Mouse (Mus musculus): ENCODE results near the gene Psmb1. TPM values are rescaled to one million over a fixed set of nuclear protein-coding genes. Genes with fewer than 3 reads are reported as not detected.
A peak's percentile ranks its signal among the peaks of the same experiment; 100 is the strongest.
"Not testable (repeated sequence)": the region's sequence is repeated elsewhere in the genome, so short reads cannot be mapped to it uniquely, and the experiment has no call there.

Gene Psmb1
- 263 and 267 TPM in 2 replicates for polyA plus RNA-seq (2015; fragmentation: Nextera tagmentation; extraction: Ambion mirVana)

DNA sequence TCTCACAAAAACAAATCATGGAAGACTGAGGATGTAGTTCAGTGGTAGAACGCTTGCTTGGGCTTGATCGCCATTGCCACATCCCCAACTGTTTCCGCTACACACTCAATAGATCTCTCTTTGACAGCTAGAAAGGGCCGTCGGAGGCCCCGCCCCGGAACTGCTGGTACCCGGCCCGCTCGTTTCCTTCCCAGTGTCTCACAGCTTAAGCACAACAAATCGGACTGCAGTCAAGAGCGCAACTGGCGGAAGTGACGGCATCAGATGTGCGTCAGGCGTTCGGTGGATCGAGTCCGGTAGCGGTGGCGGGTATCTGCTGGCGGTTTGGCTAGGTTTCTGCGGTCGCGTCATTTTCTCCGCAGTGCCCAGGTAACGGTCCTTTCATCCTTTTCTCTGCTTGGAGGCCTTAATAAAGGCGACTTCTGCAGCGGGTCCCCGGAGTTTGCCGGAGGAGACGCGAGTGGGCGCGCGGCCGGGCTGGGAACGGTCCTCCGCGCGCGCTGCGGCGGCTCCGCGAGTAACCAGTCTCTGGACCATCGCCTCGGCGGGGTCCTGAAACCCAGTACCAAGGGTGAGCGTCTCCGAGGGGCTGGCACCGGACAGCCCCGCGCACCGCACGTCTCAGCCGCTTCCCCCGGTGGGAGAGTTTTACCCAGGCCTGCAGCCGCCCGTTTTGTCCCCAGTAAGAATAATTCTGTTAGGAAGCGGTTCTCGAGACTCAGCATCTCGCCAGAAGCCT lies at the start of gene Psmb1, which contains the start of gene Tbp:
Gene Psmb1, minus strand, starts transcription at position 96 of the 739 bp plus-strand sequence.
Gene Tbp, plus strand, starts transcription at position 233 of the 739 bp plus-strand sequence.
- Histone ChIP-seq H3K4me1 (peaks cover 29% of the 10 kb centered on the region), H3K27ac (peak within 1 kb of the TSS; percentile 95), H3K4me2 (peak within 1 kb of the TSS; percentile 82), H3K9me3 (no peaks in the 10 kb centered on the region), H3K27me3 (no peaks in the 10 kb centered on the region), H3K36me3 (peaks cover 24% of the 10 kb centered on the region), H3K9ac (peak within 1 kb of the TSS; percentile 94), H3K4me3 (peak within 1 kb of the TSS; percentile 84)
- WGBS, result under 1% methylated on average over 63 of the region's 63 CpGs
- ATAC-seq (ENCODE audit: insufficient number of reproducible peaks, insufficient read depth, low FRiP score, low TSS enrichment, low read depth), result peak; percentile 91

DNA sequence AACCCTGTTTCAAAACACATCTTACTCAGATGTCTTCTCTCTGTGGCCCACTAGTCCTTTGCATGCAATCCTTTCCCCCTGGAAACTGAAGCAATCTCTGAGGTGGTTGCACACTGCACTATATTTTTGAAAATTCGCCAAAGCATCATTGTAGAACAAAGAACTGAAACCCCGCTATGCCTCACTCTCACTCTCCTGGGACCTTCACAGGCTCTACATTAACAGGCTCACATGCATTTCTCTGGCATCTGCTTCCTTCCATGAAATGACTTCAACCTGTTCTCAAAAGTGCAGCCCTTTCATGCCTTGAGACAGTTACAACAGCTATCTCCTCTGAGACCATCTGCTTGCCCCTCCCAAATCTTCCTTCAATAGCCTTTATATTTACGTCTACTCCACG lies 46.9 kb upstream of the Psmb1 start:
- 57% methylated on average over 4 of the region's 4 CpGs for WGBS
- Histone ChIP-seq H3K9ac (no peak overlapping the region), H3K27ac (no peak overlapping the region), H3K4me1 (no peaks in the 10 kb centered on the region), H3K36me3 (no peaks in the 10 kb centered on the region), H3K9me3 (peaks cover 5% of the 10 kb centered on the region; the same call in 1 of the 2 replicates), H3K4me2 (no peak overlapping the region), H3K27me3 (no peaks in the 10 kb centered on the region), H3K4me3 (no peak overlapping the region)
- ATAC-seq (ENCODE audit: insufficient number of reproducible peaks, insufficient read depth, low FRiP score, low TSS enrichment, low read depth), result no peak

DNA sequence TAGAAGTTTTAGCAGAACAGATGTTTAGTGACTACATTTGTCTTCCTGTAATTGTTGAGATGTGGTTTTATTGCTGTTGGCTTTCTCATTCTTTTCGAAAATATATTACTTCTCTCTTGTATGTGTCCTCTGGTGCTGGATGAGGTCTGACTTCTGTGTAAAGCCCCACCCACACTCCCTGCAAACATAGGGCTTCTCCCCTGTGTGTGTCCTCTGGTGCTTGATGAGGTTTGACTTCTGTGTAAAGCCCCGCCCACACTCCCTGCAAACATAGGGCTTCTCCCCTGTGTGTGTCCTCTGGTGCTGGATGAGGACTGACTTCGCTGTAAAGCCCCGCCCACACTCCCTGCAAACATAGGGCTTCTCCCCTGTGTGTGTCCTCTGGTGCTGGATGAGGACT lies 44.3 kb upstream of the Psmb1 start:
- 61% methylated on average over 4 of the region's 4 CpGs for WGBS
- H3K4me3 ChIP-seq, H3K27me3 ChIP-seq: not testable (repeated sequence)

DNA sequence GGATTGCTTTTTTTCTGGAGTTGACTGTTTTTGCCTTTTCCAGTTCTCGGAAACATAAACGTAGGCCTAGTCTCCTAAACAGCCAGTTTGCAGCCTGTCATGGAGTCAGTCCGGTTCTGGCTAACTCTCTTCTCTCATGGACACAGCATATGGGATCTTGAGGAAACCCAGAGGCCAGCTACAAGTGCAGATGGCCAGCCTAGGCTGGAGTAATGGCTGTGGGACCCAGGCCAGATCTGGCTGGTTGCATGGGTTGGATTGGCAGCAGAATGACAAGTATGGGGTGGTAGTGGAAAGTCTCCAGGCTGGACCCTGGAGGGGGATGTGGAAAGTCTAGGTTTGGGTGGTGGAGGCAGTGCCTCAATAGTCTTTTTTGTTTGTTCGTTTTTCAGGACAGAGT lies 40.8 kb upstream of the Psmb1 start:
- no peak overlapping the region for H3K27ac ChIP-seq
- no peak for ATAC-seq (ENCODE audit: insufficient number of reproducible peaks, insufficient read depth, low FRiP score, low TSS enrichment, low read depth)
- WGBS, result 70% methylated on average over 4 of the region's 4 CpGs

More for the DNA sequence above, 44.3 kb upstream of the Psmb1 start:
- H3K36me3 ChIP-seq; H3K9me3 ChIP-seq; H3K4me1 ChIP-seq; ATAC-seq (ENCODE audit: insufficient number of reproducible peaks, insufficient read depth, low FRiP score, low TSS enrichment, low read depth); H3K27ac ChIP-seq; H3K4me2 ChIP-seq; H3K9ac ChIP-seq: not testable (repeated sequence)

DNA sequence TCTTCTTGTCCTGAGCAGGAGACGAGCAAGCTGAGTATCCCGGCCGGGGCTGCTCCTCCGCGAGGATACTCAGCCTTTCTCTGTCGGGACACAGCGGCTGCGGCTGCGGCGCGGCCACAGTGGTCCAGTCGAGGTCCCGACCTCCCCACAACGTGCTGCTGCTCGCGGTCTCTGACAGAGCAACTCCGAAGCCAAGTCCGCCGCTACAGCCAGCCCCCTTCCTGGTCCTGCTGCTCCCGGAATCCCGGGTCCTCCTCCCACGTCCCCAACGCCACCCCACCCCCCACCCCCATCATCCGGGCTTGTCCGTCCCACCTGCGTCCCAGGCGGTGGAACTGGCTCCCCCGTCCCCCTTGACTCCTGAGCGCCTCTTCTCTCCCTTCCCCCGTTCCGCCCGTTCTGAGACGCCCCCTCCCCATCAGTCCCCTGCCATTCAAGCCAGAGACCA lies 36.9 kb upstream of the Psmb1 start:
- Histone ChIP-seq H3K9ac (peak overlapping the region; percentile 72), H3K4me1 (no peaks in the 10 kb centered on the region), H3K4me2 (peak overlapping the region; percentile 93), H3K27me3 (peaks cover 28% of the 10 kb centered on the region), H3K27ac (no peak overlapping the region), H3K4me3 (peak overlapping the region; percentile 52), H3K9me3 (peaks cover 7% of the 10 kb centered on the region; the same call in 1 of the 2 replicates), H3K36me3 (no peaks in the 10 kb centered on the region)
- WGBS, result under 1% methylated on average over 33 of the region's 33 CpGs
- no peak for ATAC-seq (ENCODE audit: insufficient number of reproducible peaks, insufficient read depth, low FRiP score, low TSS enrichment, low read depth)

More for the DNA sequence above, 40.8 kb upstream of the Psmb1 start:
- Histone ChIP-seq H3K27me3 (peaks cover 24% of the 10 kb centered on the region), H3K9ac (no peak overlapping the region), H3K9me3 (peaks cover 5% of the 10 kb centered on the region; the same call in 1 of the 2 replicates), H3K36me3 (no peaks in the 10 kb centered on the region), H3K4me2 (no peak overlapping the region), H3K4me3 (no peak overlapping the region), H3K4me1 (no peaks in the 10 kb centered on the region)

DNA sequence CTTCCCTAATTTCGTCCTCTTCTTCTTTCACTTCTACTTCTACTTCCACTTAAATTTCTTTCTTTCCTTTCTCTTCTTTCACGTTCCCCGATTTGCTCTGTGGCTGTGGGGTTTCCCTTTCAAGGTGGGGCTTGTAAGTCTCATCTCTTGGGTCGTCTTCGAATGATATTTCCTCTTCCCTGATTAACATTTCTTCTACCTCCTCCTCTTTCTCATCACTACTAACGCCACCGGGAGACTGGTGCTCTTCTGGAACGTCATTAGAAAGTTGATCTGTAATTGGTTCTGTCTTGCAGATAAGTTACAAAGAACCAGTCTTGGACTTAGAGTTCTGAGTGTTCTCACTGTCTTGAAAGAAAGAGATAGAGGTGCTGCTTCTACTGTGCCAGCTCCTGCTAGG lies 36.4 kb upstream of the Psmb1 start:
- 18% methylated on average over 8 of the region's 8 CpGs for WGBS
- no peaks in the 10 kb centered on the region for H3K4me1 ChIP-seq
- H3K9me3 ChIP-seq, result peaks cover 7% of the 10 kb centered on the region; the same call in 1 of the 2 replicates
- H3K4me3 ChIP-seq, result peak overlapping the region; percentile 52
- peak overlapping the region; percentile 72; the same call in 1 of the 2 replicates for H3K9ac ChIP-seq
- H3K36me3 ChIP-seq, result no peaks in the 10 kb centered on the region
- no peak for ATAC-seq (ENCODE audit: insufficient number of reproducible peaks, insufficient read depth, low FRiP score, low TSS enrichment, low read depth)
- no peak overlapping the region for H3K27ac ChIP-seq
- peaks cover 28% of the 10 kb centered on the region for H3K27me3 ChIP-seq
- peak overlapping the region; percentile 93 for H3K4me2 ChIP-seq

DNA sequence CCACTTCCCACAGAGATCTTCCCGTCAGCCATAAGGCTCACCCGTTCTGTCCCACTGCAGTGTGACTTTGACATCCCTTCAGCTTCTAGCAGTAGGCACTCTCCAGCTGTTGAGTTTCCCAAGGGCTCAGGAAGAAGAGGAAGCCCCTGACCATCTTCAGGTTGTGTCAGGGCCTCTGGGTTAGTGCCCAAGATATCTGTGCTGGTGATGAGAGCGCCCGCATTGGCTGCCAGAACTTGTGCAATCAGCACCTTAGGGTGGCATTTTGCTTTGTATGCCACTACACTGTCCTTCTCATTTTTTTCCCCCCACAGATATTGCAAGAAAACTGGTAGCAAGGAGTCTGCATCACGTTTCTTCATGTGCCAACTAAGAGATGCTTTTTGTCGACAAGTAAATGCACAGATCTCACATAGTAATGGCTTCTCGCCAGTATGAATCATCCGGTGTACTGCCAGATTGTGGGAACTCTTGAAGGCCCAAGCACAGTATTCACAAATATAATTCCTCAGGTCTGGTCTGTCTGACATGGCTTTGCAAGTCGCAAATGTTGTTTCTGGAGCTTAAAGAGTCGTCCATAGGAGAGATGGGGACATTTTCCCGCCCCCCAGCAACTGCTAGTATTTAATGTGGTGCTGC lies 35.7 kb upstream of the Psmb1 start:
- Histone ChIP-seq H3K4me1 (no peaks in the 10 kb centered on the region), H3K9me3 (peaks cover 7% of the 10 kb centered on the region; the same call in 1 of the 2 replicates), H3K4me3 (no peak overlapping the region), H3K27ac (no peak overlapping the region), H3K27me3 (peaks cover 27% of the 10 kb centered on the region), H3K36me3 (no peaks in the 10 kb centered on the region), H3K9ac (no peak overlapping the region), H3K4me2 (peak overlapping the region; percentile 93; the same call in 1 of the 2 replicates)
- ATAC-seq (ENCODE audit: insufficient number of reproducible peaks, insufficient read depth, low FRiP score, low TSS enrichment, low read depth), result no peak
- 70% methylated on average over 11 of the region's 11 CpGs for WGBS

DNA sequence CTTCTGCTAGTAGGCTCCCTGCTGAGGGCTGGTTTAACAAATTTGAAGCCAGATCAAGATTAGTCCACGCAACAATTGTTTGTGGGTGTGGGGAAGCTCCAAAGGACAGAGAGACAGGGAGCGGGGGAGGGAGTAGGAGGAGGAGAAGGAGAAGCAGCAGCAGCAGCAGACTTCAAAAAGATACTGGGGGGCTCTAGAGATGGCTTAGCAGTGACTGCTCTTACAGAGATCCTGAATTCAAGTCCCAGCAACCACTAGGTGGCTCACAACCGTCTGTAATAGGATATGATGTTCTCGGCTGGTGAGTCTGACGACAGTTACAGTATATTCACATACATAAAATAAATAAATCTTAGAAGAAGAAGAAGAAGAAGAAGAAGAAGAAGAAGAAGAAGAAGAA lies 30.6 kb upstream of the Psmb1 start:
- Histone ChIP-seq H3K9ac (no peak overlapping the region), H3K4me1 (peaks cover 10% of the 10 kb centered on the region), H3K27ac (no peak overlapping the region), H3K9me3 (peaks cover 7% of the 10 kb centered on the region; the same call in 1 of the 2 replicates), H3K4me3 (no peak overlapping the region), H3K36me3 (peaks cover 5% of the 10 kb centered on the region; the same call in 1 of the 2 replicates), H3K4me2 (no peak overlapping the region), H3K27me3 (peaks cover 3% of the 10 kb centered on the region)
- no peak for ATAC-seq (ENCODE audit: insufficient number of reproducible peaks, insufficient read depth, low FRiP score, low TSS enrichment, low read depth)
- WGBS, result 8% methylated on average over 5 of the region's 5 CpGs

DNA sequence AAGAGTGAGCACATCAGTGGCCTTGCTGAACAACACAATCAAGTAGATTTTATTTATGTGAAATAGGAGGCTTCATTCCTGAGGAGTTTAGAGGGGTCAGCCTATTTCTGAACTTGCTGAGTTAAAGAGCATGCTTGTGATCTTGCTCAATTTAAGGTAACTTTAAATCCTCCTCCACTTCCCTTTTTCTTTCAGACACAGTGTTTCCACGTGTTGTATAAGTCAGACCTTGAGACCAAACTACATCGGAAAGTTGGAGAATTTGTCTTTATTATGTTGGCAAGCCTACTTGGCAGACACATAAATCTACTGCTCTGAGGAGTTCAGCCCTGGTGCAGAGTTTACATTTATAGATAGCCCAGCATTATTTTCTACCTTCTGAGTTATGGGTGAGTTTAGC lies 29.3 kb upstream of the Psmb1 start:
- Histone ChIP-seq H3K4me2 (no peak overlapping the region), H3K4me1 (peaks cover 10% of the 10 kb centered on the region), H3K9ac (no peak overlapping the region), H3K36me3 (peaks cover 17% of the 10 kb centered on the region), H3K27me3 (no peaks in the 10 kb centered on the region), H3K4me3 (no peak overlapping the region), H3K9me3 (peaks cover 7% of the 10 kb centered on the region; the same call in 1 of the 2 replicates), H3K27ac (no peak overlapping the region)
- no peak for ATAC-seq (ENCODE audit: insufficient number of reproducible peaks, insufficient read depth, low FRiP score, low TSS enrichment, low read depth)
- WGBS, result 85% methylated on average over 2 of the region's 2 CpGs

DNA sequence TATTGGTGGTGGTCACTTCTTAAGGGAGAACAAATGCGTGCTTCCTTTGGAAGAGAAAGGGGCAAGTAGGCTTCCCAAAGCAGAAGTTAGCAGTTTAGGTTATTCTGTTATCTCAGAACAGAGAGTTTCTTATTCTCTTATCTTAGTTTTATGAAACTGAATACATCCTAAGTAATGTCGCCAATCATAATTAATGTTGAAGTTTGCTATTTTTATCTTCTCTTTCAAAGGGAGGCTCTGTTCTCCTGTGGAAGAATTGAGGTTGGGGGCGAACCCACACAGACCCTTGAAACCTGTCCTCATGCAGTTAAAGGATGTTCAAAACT lies 28.2 kb upstream of the Psmb1 start:
- peak overlapping the region; percentile 79 for H3K9ac ChIP-seq
- peaks cover 10% of the 10 kb centered on the region for H3K4me1 ChIP-seq
- no peak for ATAC-seq (ENCODE audit: insufficient number of reproducible peaks, insufficient read depth, low FRiP score, low TSS enrichment, low read depth)
- peak overlapping the region; percentile 82; the same call in 1 of the 2 replicates for H3K27ac ChIP-seq
- H3K27me3 ChIP-seq, result no peaks in the 10 kb centered on the region
- H3K9me3 ChIP-seq, result no peaks in the 10 kb centered on the region
- H3K4me2 ChIP-seq, result peak overlapping the region; percentile 68
- H3K4me3 ChIP-seq, result peak overlapping the region; percentile 74
- 57% methylated on average over 3 of the region's 3 CpGs for WGBS
- H3K36me3 ChIP-seq, result peaks cover 23% of the 10 kb centered on the region

DNA sequence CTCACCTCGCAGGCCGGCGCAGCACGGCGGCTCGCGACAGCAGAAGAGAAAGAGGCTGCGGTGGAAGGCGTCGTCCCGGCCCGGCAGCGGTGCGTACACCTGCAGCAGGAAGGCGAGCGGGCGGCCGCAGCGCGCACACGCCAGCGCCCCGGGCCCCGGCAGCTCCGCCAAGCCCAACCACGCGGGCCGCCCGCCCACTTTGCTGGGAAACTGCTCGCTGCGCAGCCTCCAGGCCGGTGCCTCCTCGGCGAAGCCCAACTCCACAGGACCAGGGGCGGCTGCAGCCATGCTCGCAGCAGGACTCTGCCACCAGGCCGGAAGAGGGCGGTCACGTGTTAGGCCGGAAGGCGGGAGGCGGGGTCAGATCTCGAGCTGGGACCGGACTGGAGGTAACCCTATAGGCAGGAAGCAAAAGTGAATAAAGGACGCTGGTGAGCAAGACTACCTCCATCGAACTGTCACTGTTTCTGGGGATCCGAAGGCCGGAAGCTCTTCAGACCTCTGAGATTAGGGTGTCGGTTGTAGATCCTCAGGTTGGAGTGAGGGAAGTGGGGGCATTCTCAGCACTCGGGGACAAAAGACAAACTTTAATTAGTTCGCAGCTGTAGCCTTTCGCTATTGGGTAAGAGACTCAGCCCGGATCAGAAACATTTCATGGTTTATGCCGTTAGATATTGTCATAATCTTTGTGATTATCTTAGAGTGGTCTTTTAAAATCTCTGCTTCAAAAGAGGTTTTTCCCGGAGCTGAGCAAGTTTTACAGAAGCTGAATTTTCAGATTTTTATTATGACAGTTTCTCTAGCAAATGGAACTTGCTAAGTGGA lies 27.6 kb upstream of the Psmb1 start, which contains the start of gene Pdcd2:
Gene Pdcd2, minus strand, starts transcription at position 316 of the 825 bp plus-strand sequence.
- Histone ChIP-seq H3K4me1 (peaks cover 10% of the 10 kb centered on the region), H3K36me3 (peaks cover 28% of the 10 kb centered on the region), H3K4me3 (peak within 1 kb of the TSS; percentile 74), H3K27ac (peak within 1 kb of the TSS; percentile 82), H3K4me2 (peak within 1 kb of the TSS; percentile 68), H3K27me3 (no peaks in the 10 kb centered on the region), H3K9me3 (no peaks in the 10 kb centered on the region), H3K9ac (peak within 1 kb of the TSS; percentile 79)
- under 1% methylated on average over 55 of the region's 55 CpGs for WGBS
- ATAC-seq (ENCODE audit: insufficient number of reproducible peaks, insufficient read depth, low FRiP score, low TSS enrichment, low read depth), result peak; percentile 97
